Mouse (Mus musculus): ENCODE measurements around the gene Zfp979. TPM values are rescaled to one million over a fixed set of nuclear protein-coding genes. Genes with fewer than 3 reads are reported as not detected.
"Not testable (repeated sequence)": the region's sequence is repeated elsewhere in the genome, so short reads cannot be mapped to it uniquely, and the experiment has no call there.

Gene Zfp979
- polyA plus RNA-seq, 1 experiment from 2014 or later, result 3.1 TPM

DNA sequence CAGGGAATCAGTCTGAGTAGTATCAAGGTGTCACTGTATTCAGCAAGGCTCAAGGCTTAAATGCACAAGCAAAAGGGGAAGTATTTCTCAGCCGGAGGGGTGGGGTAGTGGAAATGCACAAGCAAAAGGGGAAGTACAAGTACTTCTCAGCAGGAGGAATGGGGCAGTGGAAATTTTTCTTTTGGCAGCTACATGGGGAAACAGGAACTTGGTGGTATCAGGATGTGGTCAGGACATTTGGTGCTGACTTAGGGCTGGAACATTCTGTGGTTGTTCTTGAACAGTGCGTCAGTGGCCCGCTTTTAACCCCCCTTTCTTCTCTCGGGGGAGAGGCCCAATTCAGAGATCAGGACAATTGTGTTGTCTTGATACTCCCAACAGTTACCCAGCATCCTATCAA, 62.9 kb downstream of the Zfp979 start:
- H3K27me3 ChIP-seq (replicated peaks; ENCODE audit: low read depth, poor library complexity, severe bottlenecking); H3K4me1 ChIP-seq; DNase-seq (ENCODE audit: low spot score); H3K36me3 ChIP-seq (replicated peaks); H3K4me3 ChIP-seq; H3K27ac ChIP-seq (replicated peaks): not testable (repeated sequence)
- WGBS, result 92% methylated on average over 4 of the region's 4 CpGs
- H3K9me3 ChIP-seq, result peaks cover 23% of the 10 kb centered on the region

DNA sequence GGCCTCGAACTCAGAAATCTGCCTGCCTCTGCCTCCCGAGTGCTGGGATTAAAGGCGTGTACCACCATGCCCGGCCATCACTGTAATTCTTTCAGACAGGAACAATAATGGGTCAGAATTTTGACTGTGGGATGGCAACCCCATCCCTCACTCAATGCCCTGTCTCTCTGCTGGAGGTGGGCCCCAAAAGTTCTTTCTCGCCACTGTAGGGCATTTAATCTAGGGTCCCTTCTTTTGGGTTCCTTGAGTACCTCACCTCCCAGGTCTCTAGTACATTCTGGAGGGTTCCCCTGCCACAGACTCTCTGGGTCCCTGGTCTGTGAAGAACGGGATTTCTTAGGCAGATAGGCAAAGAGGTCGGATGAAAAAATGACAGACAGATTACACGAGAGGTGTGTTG, 71.2 kb downstream of the Zfp979 start:
- H3K4me3 ChIP-seq; H3K4me1 ChIP-seq; DNase-seq (ENCODE audit: low spot score); H3K27me3 ChIP-seq (replicated peaks; ENCODE audit: low read depth, poor library complexity, severe bottlenecking); H3K36me3 ChIP-seq (replicated peaks); H3K27ac ChIP-seq (replicated peaks): not testable (repeated sequence)
- WGBS, result 86% methylated on average over 8 of the region's 8 CpGs
- peaks cover 27% of the 10 kb centered on the region for H3K9me3 ChIP-seq

- no peak overlapping the region for H3K27ac ChIP-seq (replicated peaks)
- peaks cover 21% of the 10 kb centered on the region for H3K9me3 ChIP-seq
- H3K27me3 ChIP-seq (replicated peaks; ENCODE audit: low read depth, poor library complexity, severe bottlenecking), result no peaks in the 10 kb centered on the region
- 73% methylated on average over 6 of the region's 6 CpGs for WGBS
- H3K4me1 ChIP-seq, result no peaks in the 10 kb centered on the region
- no peak for DNase-seq (ENCODE audit: low spot score)
- no peaks in the 10 kb centered on the region for H3K36me3 ChIP-seq (replicated peaks)
- no peak overlapping the region for H3K4me3 ChIP-seq
These were observed 76.7 kb downstream of the Zfp979 start for GRCm38 (mm10) chr4:147565426-147566220.

Other genes with a start within 250 kb of the Zfp979 start
- gene Zfp982, start 150.1 kb downstream of the Zfp979 start, polyA plus RNA-seq (2016; fragmentation: Nextera tagmentation; extraction: Ambion mirVana), result 8.6 and 10.8 TPM in 2 replicates
- gene Gm16503, start 102.3 kb downstream of the Zfp979 start, polyA plus RNA-seq (2016; fragmentation: Nextera tagmentation; extraction: Ambion mirVana), result 0.20 and 0.39 TPM in 2 replicates
- gene Zfp985, start 89.2 kb downstream of the Zfp979 start, polyA plus RNA-seq (2016; fragmentation: Nextera tagmentation; extraction: Ambion mirVana), result 0.17 and 0.18 TPM in 2 replicates
- not detected in 2 replicates for gene Zfp534, start 60.0 kb upstream of the Zfp979 start, polyA plus RNA-seq (2016; fragmentation: Nextera tagmentation; extraction: Ambion mirVana)
- gene Zfp984, start 167.3 kb upstream of the Zfp979 start, polyA plus RNA-seq (2016; fragmentation: Nextera tagmentation; extraction: Ambion mirVana), result 6.3 and 7.7 TPM in 2 replicates
- 4.2 and 5.8 TPM in 2 replicates for gene Zfp933, start 205.9 kb upstream of the Zfp979 start, polyA plus RNA-seq (2016; fragmentation: Nextera tagmentation; extraction: Ambion mirVana)
- gene Miip, start 226.3 kb upstream of the Zfp979 start, polyA plus RNA-seq (2016; fragmentation: Nextera tagmentation; extraction: Ambion mirVana), result 64.2 and 66.1 TPM in 2 replicates
- 14.8 and 15.5 TPM in 2 replicates for gene Fv1, start 226.5 kb upstream of the Zfp979 start, polyA plus RNA-seq (2016; fragmentation: Nextera tagmentation; extraction: Ambion mirVana)

All from embryonic facial prominence, embryonic 10.5 days (tissue).